Mouse (Mus musculus) liver, embryonic 13.5 days (tissue): ENCODE results near the gene Ctnna3. TPM values are rescaled to one million over a fixed set of nuclear protein-coding genes. Genes with fewer than 3 reads are reported as not detected.
A peak's percentile ranks its signal among the peaks of the same experiment; 100 is the strongest.
"Not testable (repeated sequence)": the region's sequence is repeated elsewhere in the genome, so short reads cannot be mapped to it uniquely, and the experiment has no call there.

Experiments
- ATAC-seq: fragments of 200-750 bp; cut with Nextera tagmentation; 2 replicates; pipeline ENCODE4 v1.8.0; 2017; ENCODE audit warnings: low read depth, mild to moderate bottlenecking, moderate number of reproducible peaks, moderate library complexity
- DNase-seq: peaks from one replicate; pipeline ENCODE4 v3.0.0; 2022
- H3K27ac ChIP-seq: fragments of 300-500 bp; sonication (generic); 2 replicates; pipeline ENCODE4 v1.5.1; 2015; ENCODE audit warnings: moderate library complexity, mild to moderate bottlenecking, inconsistent platforms
- H3K27me3 ChIP-seq: fragments of 300-500 bp; sonication (generic); 2 replicates; pipeline ENCODE4 v1.6.1; 2015; ENCODE audit warnings: mild to moderate bottlenecking, inconsistent platforms
- H3K36me3 ChIP-seq: fragments of 300-500 bp; sonication (generic); 2 replicates; pipeline ENCODE4 v1.6.1; 2015; ENCODE audit warnings: mild to moderate bottlenecking, inconsistent platforms
- H3K4me1 ChIP-seq: fragments of 300-500 bp; sonication (generic); replicated peaks from 2 replicates; pipeline ENCODE4 v1.6.1; 2015; ENCODE audit warnings: inconsistent platforms
- H3K4me2 ChIP-seq: fragments of 300-500 bp; sonication (generic); 2 replicates; pipeline ENCODE4 v1.6.1; 2015; ENCODE audit warnings: inconsistent platforms, mild to moderate bottlenecking, moderate library complexity
- H3K4me3 ChIP-seq: fragments of 300-500 bp; sonication (generic); replicated peaks from 2 replicates; pipeline ENCODE4 v1.5.1; 2015; ENCODE audit warnings: mild to moderate bottlenecking, inconsistent platforms
- H3K9ac ChIP-seq: fragments of 300-500 bp; sonication (generic); 2 replicates; pipeline ENCODE4 v1.6.1; 2015; ENCODE audit warnings: mild to moderate bottlenecking, inconsistent platforms
- H3K9me3 ChIP-seq: fragments of 300-500 bp; sonication (generic); replicated peaks from 2 replicates; pipeline ENCODE4 v1.6.1; 2016; ENCODE audit warnings: inconsistent platforms
- whole genome bisulfite sequencing: fragments of 180-500 bp; shearing (Covaris S2); methylation state at CpG from one replicate; pipeline ENCODE4 v1.1.7; 2015; ENCODE audit not compliant: insufficient replicate concordance; 5-methylcytosine and 5-hydroxymethylcytosine counted together
- polyA plus RNA-seq: library from polyadenylated mRNA; unstranded; fragments of >200 nt; fragmentation: Nextera tagmentation; extraction: Ambion mirVana; gene quantifications from 2 replicates; pipeline ENCODE4 v1.2.1, GENCODE M21; 2015

The Ctnna3 gene
- polyA plus RNA-seq, 1 experiment from 2014 or later = 0.05 TPM

- Histone ChIP-seq H3K4me3 (peak overlapping the region; percentile 76), H3K27ac (no peak overlapping the region), H3K4me2 (peak overlapping the region; percentile 86), H3K9me3 (no peaks in the 10 kb centered on the region), H3K27me3 (no peaks in the 10 kb centered on the region), H3K36me3 (no peaks in the 10 kb centered on the region), H3K9ac (peak overlapping the region; percentile 67), H3K4me1 (peaks cover 36% of the 10 kb centered on the region)
- WGBS = 17% methylated on average over 19 of the region's 19 CpGs
- no peak for ATAC-seq
- no peak for DNase-seq
Observed at GRCm38 (mm10) chr10:63428243-63429022, 1.5 kb upstream of the Ctnna3 start.

GRCm38 (mm10) chr10:63429023-63429340 is 916 bp upstream of the Ctnna3 start:
- Histone ChIP-seq H3K36me3 (no peaks in the 10 kb centered on the region), H3K9ac (peak overlapping the region; percentile 67), H3K4me1 (peaks cover 32% of the 10 kb centered on the region), H3K4me3 (peak overlapping the region; percentile 76), H3K9me3 (no peaks in the 10 kb centered on the region), H3K27me3 (no peaks in the 10 kb centered on the region), H3K27ac (no peak overlapping the region), H3K4me2 (peak overlapping the region; percentile 86)
- no peak for DNase-seq
- no peak for ATAC-seq
- WGBS = 3% methylated on average over 11 of the region's 11 CpGs

GRCm38 (mm10) chr10:63429380-63429779 is 518 bp upstream of the Ctnna3 start:
- Histone ChIP-seq H3K4me3 (peak overlapping the region; percentile 76), H3K27ac (peak overlapping the region; percentile 81), H3K9me3 (no peaks in the 10 kb centered on the region), H3K27me3 (no peaks in the 10 kb centered on the region), H3K4me2 (peak overlapping the region; percentile 86), H3K36me3 (no peaks in the 10 kb centered on the region), H3K9ac (peak overlapping the region; percentile 82), H3K4me1 (peaks cover 30% of the 10 kb centered on the region)
- ATAC-seq (peak; percentile 84), DNase-seq (peak; percentile 98)
- WGBS = under 1% methylated on average over 34 of the region's 34 CpGs

- no peak for DNase-seq
- 77% methylated on average over 7 of the region's 7 CpGs for WGBS
- no peak overlapping the region for H3K9ac ChIP-seq
Observed at GRCm38 (mm10) chr10:63431221-63431736, 1.4 kb downstream of the Ctnna3 start.

GRCm38 (mm10) chr10:63432099-63432498 is 2.2 kb downstream of the Ctnna3 start:
- ATAC-seq (no peak), DNase-seq (no peak)
- Histone ChIP-seq H3K4me1 (peaks cover 29% of the 10 kb centered on the region), H3K9me3 (no peaks in the 10 kb centered on the region), H3K9ac (no peak overlapping the region), H3K4me3 (no peak overlapping the region), H3K27ac (no peak overlapping the region), H3K36me3 (no peaks in the 10 kb centered on the region), H3K4me2 (no peak overlapping the region), H3K27me3 (no peaks in the 10 kb centered on the region)
- 79% methylated on average over 8 of the region's 8 CpGs for WGBS

More at GRCm38 (mm10) chr10:63431221-63431736, 1.4 kb downstream of the Ctnna3 start:
- Histone ChIP-seq H3K27me3 (no peaks in the 10 kb centered on the region), H3K4me1 (peaks cover 30% of the 10 kb centered on the region), H3K4me3 (no peak overlapping the region), H3K27ac (no peak overlapping the region), H3K36me3 (no peaks in the 10 kb centered on the region), H3K4me2 (no peak overlapping the region), H3K9me3 (no peaks in the 10 kb centered on the region)
- no peak for ATAC-seq

- Histone ChIP-seq H3K4me2 (no peak overlapping the region), H3K9ac (no peak overlapping the region), H3K4me1 (peaks cover 26% of the 10 kb centered on the region), H3K36me3 (no peaks in the 10 kb centered on the region), H3K4me3 (no peak overlapping the region), H3K27me3 (no peaks in the 10 kb centered on the region), H3K27ac (no peak overlapping the region), H3K9me3 (no peaks in the 10 kb centered on the region)
- ATAC-seq = no peak
- DNase-seq = no peak
- 23% methylated on average over 2 of the region's 2 CpGs for WGBS
Observed at GRCm38 (mm10) chr10:63432887-63433286, 3.0 kb downstream of the Ctnna3 start.

- no peaks in the 10 kb centered on the region for H3K36me3 ChIP-seq
- H3K27ac ChIP-seq = no peak overlapping the region
- no peak for DNase-seq
- 0 out of 2 replicates have a peak, but pooled peaks cover 4% of the 10 kb centered on the region for H3K4me1 ChIP-seq
- no peak overlapping the region for H3K4me3 ChIP-seq
- H3K9me3 ChIP-seq = no peaks in the 10 kb centered on the region
- H3K4me2 ChIP-seq = no peak overlapping the region
- H3K9ac ChIP-seq = no peak overlapping the region
- H3K27me3 ChIP-seq = no peaks in the 10 kb centered on the region
- no peak for ATAC-seq
Observed at GRCm38 (mm10) chr10:63438736-63439262, 8.9 kb downstream of the Ctnna3 start.

- Histone ChIP-seq H3K4me3 (no peak overlapping the region), H3K36me3 (no peaks in the 10 kb centered on the region), H3K27ac (no peak overlapping the region), H3K27me3 (no peaks in the 10 kb centered on the region), H3K4me1 (0 out of 2 replicates have a peak, but pooled peaks cover 4% of the 10 kb centered on the region), H3K4me2 (no peak overlapping the region), H3K9ac (no peak overlapping the region), H3K9me3 (no peaks in the 10 kb centered on the region)
- 33% methylated on average over 7 of the region's 7 CpGs for WGBS
- ATAC-seq (no peak), DNase-seq (no peak)
Observed at GRCm38 (mm10) chr10:63439694-63440228, 9.9 kb downstream of the Ctnna3 start.

GRCm38 (mm10) chr10:63444602-63445387 is 14.9 kb downstream of the Ctnna3 start:
- not testable (repeated sequence) for H3K9me3 ChIP-seq, H3K36me3 ChIP-seq, DNase-seq, H3K9ac ChIP-seq, H3K4me1 ChIP-seq, H3K27me3 ChIP-seq, H3K4me3 ChIP-seq
- 55% methylated on average over 13 of the region's 13 CpGs for whole genome bisulfite sequencing
- H3K27ac ChIP-seq = peak overlapping the region; percentile 68
- peak; percentile 96 for ATAC-seq
- H3K4me2 ChIP-seq = 0 out of 2 replicates have a peak overlapping the region, but pooled peaks have one; percentile 14

GRCm38 (mm10) chr10:63453926-63454325 is 24.0 kb downstream of the Ctnna3 start:
- ATAC-seq = no peak
- H3K4me2 ChIP-seq = no peak overlapping the region
- 63% methylated on average over 4 of the region's 4 CpGs for WGBS

More at GRCm38 (mm10) chr10:63453926-63454325, 24.0 kb downstream of the Ctnna3 start:
- no peaks in the 10 kb centered on the region for H3K36me3 ChIP-seq
- H3K27ac ChIP-seq = no peak overlapping the region
- DNase-seq = no peak
- H3K27me3 ChIP-seq = no peaks in the 10 kb centered on the region
- no peaks in the 10 kb centered on the region for H3K4me1 ChIP-seq
- no peaks in the 10 kb centered on the region for H3K9me3 ChIP-seq
- no peak overlapping the region for H3K4me3 ChIP-seq
- no peak overlapping the region for H3K9ac ChIP-seq
